ENCODE assay signal across 8 mouse cellular contexts in genomic region chr2:75584975-75585374, GRCm38 (mm10).
DNase-seq lines count a peak whose midpoint lies in the region; ATAC-seq lines count a peak whose summit lies in the region.

No protein-coding gene starts in this region.

- WGBS in hindbrain, embryonic 12.5 days: 2% methylated on average over 16 of the region's 16 CpGs

- no peak overlapping the region for H3K27ac ChIP-seq in hindbrain, embryonic 12.5 days

- H3K9me3 ChIP-seq in hindbrain, embryonic 12.5 days (replicated peaks): no peaks in the 10 kb centered on the region

- H3K4me1 ChIP-seq in hindbrain, embryonic 12.5 days: peaks cover 6% of the 10 kb centered on the region; the same call in 1 of the 2 replicates

- H3K4me3 ChIP-seq in hindbrain, embryonic 12.5 days: peak overlapping the region; percentile 21

- 0 out of 2 replicates have a peak, but pooled peaks cover 3% of the 10 kb centered on the region for H3K27me3 ChIP-seq in hindbrain, embryonic 12.5 days

- no peak for ATAC-seq in hindbrain, embryonic 12.5 days (ENCODE audit: low FRiP score)
- peak; percentile 98 for ATAC-seq in megakaryocyte, adult 5-6 weeks (ENCODE audit: poor library complexity, severe bottlenecking)

- H3K36me3 ChIP-seq in hindbrain, embryonic 12.5 days: no peaks in the 10 kb centered on the region

- H3K9ac ChIP-seq in hindbrain, embryonic 12.5 days: no peak overlapping the region; the same call in 1 of the 2 replicates

- intact Hi-C loops in left cerebral cortex, postnatal 10 days (cut with DNase I): loop anchor here (5.0 to 10.0 kb wide), 2 partner anchors 270 to 448 kb away; no protein-coding TSS in a partner anchor

- DNase-seq in ES-CJ7 (ENCODE audit: low read depth, low spot score): peak; percentile 53
- DNase-seq in brain, adult 2 months (ENCODE audit: low read depth, low spot score): peak; percentile 71
- DNase-seq in frontal cortex, postnatal 25 days (ENCODE audit: low spot score in 2 of 2): peak; percentile 11 to 50
- DNase-seq in left cerebral cortex, postnatal 10 days (ENCODE audit: extremely low spot score in 1 of 2, low spot score in 2 of 2): peak; percentile 19 to 84
- DNase-seq in right cerebral cortex, adult 18-20 months: peak; percentile 65
- peak; percentile 60 to 84 for DNase-seq in urinary bladder, adult 18-20 months (ENCODE audit: low spot score in 2 of 2)

- H3K4me2 ChIP-seq in hindbrain, embryonic 12.5 days (replicated peaks): peak overlapping the region; percentile 52
